Mouse (Mus musculus) lung, embryonic 14.5 days (tissue): ENCODE results near the gene Anks1b. TPM values are rescaled to one million over a fixed set of nuclear protein-coding genes. Genes with fewer than 3 reads are reported as not detected.

Experiments used
- ATAC-seq: fragments of 200-750 bp; cut with Nextera tagmentation; 2 replicates; pipeline ENCODE4 v1.8.0; 2017; ENCODE audit warnings: mild to moderate bottlenecking, moderate TSS enrichment, moderate library complexity; ENCODE audit not compliant: insufficient read depth
- DNase-seq: peaks from one replicate; pipeline ENCODE4 v3.0.0-alpha.2; 2015
- H3K27ac ChIP-seq: fragments of 300-500 bp; sonication (generic); 2 replicates; pipeline ENCODE4 v1.5.1; 2014; ENCODE audit warnings: low read depth, mild to moderate bottlenecking, moderate library complexity
- H3K27me3 ChIP-seq: fragments of 300-500 bp; sonication (generic); 2 replicates; pipeline ENCODE4 v1.6.1; 2014; ENCODE audit warnings: low read length, control low read depth; ENCODE audit not compliant: insufficient read depth
- H3K36me3 ChIP-seq: fragments of 300-500 bp; sonication (generic); 2 replicates; pipeline ENCODE4 v1.6.1; 2014; ENCODE audit warnings: control low read depth; ENCODE audit not compliant: insufficient read depth
- H3K4me1 ChIP-seq: fragments of 300-500 bp; sonication (generic); 2 replicates; pipeline ENCODE4 v1.6.1; 2014; ENCODE audit warnings: antibody characterized with exemption, control low read depth; ENCODE audit not compliant: insufficient read depth
- H3K4me2 ChIP-seq: fragments of 300-500 bp; sonication (generic); 2 replicates; pipeline ENCODE4 v1.6.1; 2014; ENCODE audit warnings: mild to moderate bottlenecking
- H3K4me3 ChIP-seq: fragments of 300-500 bp; sonication (generic); 2 replicates; pipeline ENCODE4 v1.5.1; 2014; ENCODE audit warnings: low read depth, low read length
- H3K9ac ChIP-seq: fragments of 300-500 bp; sonication (generic); 2 replicates; pipeline ENCODE4 v1.6.1; 2014
- H3K9me3 ChIP-seq: fragments of 300-500 bp; sonication (generic); 2 replicates; pipeline ENCODE4 v1.6.1; 2016; ENCODE audit warnings: low read depth, low read length, control low read depth
- CTCF ChIP-seq: IDR thresholded peaks from 2 replicates; pipeline ENCODE4 v1.5.1; 2016; ENCODE audit warnings: antibody characterized with exemption, low read depth
- WGBS: fragments of 180-500 bp; shearing (Covaris S2); extraction: QIAGEN DNeasy Blood & Tissue Kit; methylation state at CpG from one replicate; pipeline ENCODE4 v1.1.7; 2014; 5-methylcytosine and 5-hydroxymethylcytosine counted together
- polyA plus RNA-seq: library from polyadenylated mRNA; unstranded; fragments of >200 nt; fragmentation: Nextera tagmentation; extraction: Ambion mirVana; gene quantifications from 2 replicates; pipeline ENCODE4 v1.2.1, GENCODE M21; 2014

Gene Anks1b
- polyA plus RNA-seq, 1 experiment from 2014 or later = 1.2 TPM

GRCm38 (mm10) chr10:90947608-90948373 is 1074.5 kb downstream of the Anks1b start:
- WGBS = 89% methylated on average over 18 of the region's 18 CpGs
- no peak overlapping the region for H3K9ac ChIP-seq
- no peak for TF ChIP-seq CTCF
- no peaks in the 10 kb centered on the region for H3K27me3 ChIP-seq
- ATAC-seq = no peak
- no peaks in the 10 kb centered on the region for H3K36me3 ChIP-seq
- no peak overlapping the region for H3K4me2 ChIP-seq
- no peaks in the 10 kb centered on the region for H3K4me1 ChIP-seq
- no peak overlapping the region for H3K4me3 ChIP-seq
- H3K9me3 ChIP-seq = no peaks in the 10 kb centered on the region
- DNase-seq = no peak
- no peak overlapping the region for H3K27ac ChIP-seq

GRCm38 (mm10) chr10:90953103-90953709 is 1079.9 kb downstream of the Anks1b start:
- no peak overlapping the region for H3K9ac ChIP-seq
- H3K27ac ChIP-seq = no peak overlapping the region
- 82% methylated on average over 15 of the region's 15 CpGs for WGBS
- H3K4me2 ChIP-seq = no peak overlapping the region
- H3K27me3 ChIP-seq = no peaks in the 10 kb centered on the region
- no peak for DNase-seq
- no peaks in the 10 kb centered on the region for H3K4me1 ChIP-seq
- ATAC-seq = no peak
- H3K4me3 ChIP-seq = no peak overlapping the region
- H3K9me3 ChIP-seq = no peaks in the 10 kb centered on the region
- TF ChIP-seq CTCF = no peak
- no peaks in the 10 kb centered on the region for H3K36me3 ChIP-seq

GRCm38 (mm10) chr10:90953821-90954220 is 1080.5 kb downstream of the Anks1b start:
- TF ChIP-seq CTCF = no peak
- H3K9ac ChIP-seq = no peak overlapping the region
- no peak for ATAC-seq
- no peak overlapping the region for H3K27ac ChIP-seq
- H3K4me3 ChIP-seq = no peak overlapping the region
- H3K9me3 ChIP-seq = no peaks in the 10 kb centered on the region
- H3K4me1 ChIP-seq = no peaks in the 10 kb centered on the region
- no peak overlapping the region for H3K4me2 ChIP-seq
- H3K27me3 ChIP-seq = no peaks in the 10 kb centered on the region
- no peak for DNase-seq
- WGBS = 60% methylated on average over 6 of the region's 6 CpGs
- H3K36me3 ChIP-seq = no peaks in the 10 kb centered on the region

- no peaks in the 10 kb centered on the region for H3K4me1 ChIP-seq
Observed at GRCm38 (mm10) chr10:90960374-90960773, 1087.1 kb downstream of the Anks1b start.

GRCm38 (mm10) chr10:90964511-90964910 is 1091.2 kb downstream of the Anks1b start:
- Histone ChIP-seq H3K4me3 (no peak overlapping the region), H3K27me3 (peaks cover 21% of the 10 kb centered on the region; the same call in 1 of the 2 replicates), H3K9me3 (no peaks in the 10 kb centered on the region), H3K4me2 (no peak overlapping the region), H3K9ac (no peak overlapping the region), H3K36me3 (no peaks in the 10 kb centered on the region), H3K4me1 (no peaks in the 10 kb centered on the region), H3K27ac (no peak overlapping the region)
- TF ChIP-seq CTCF = no peak
- WGBS = 20% methylated on average over 9 of the region's 9 CpGs
- ATAC-seq (peak; percentile 52; the same call in 1 of the 2 replicates), DNase-seq (no peak)

More at GRCm38 (mm10) chr10:90960374-90960773, 1087.1 kb downstream of the Anks1b start:
- no peak overlapping the region for H3K4me2 ChIP-seq
- WGBS = 73% methylated on average over 7 of the region's 7 CpGs
- TF ChIP-seq CTCF = no peak
- H3K9ac ChIP-seq = no peak overlapping the region
- no peaks in the 10 kb centered on the region for H3K27me3 ChIP-seq
- ATAC-seq = no peak
- H3K4me3 ChIP-seq = no peak overlapping the region
- DNase-seq = no peak
- no peaks in the 10 kb centered on the region for H3K9me3 ChIP-seq
- H3K27ac ChIP-seq = no peak overlapping the region
- H3K36me3 ChIP-seq = no peaks in the 10 kb centered on the region

- Histone ChIP-seq H3K27ac (no peak overlapping the region), H3K4me2 (no peak overlapping the region), H3K9ac (no peak overlapping the region), H3K9me3 (no peaks in the 10 kb centered on the region), H3K4me3 (no peak overlapping the region), H3K27me3 (peaks cover 29% of the 10 kb centered on the region; the same call in 1 of the 2 replicates), H3K36me3 (no peaks in the 10 kb centered on the region), H3K4me1 (no peaks in the 10 kb centered on the region)
- ATAC-seq (no peak), DNase-seq (no peak)
- 48% methylated on average over 14 of the region's 14 CpGs for whole genome bisulfite sequencing
- no peak for TF ChIP-seq CTCF
Observed at GRCm38 (mm10) chr10:90965671-90966315, 1092.5 kb downstream of the Anks1b start.

GRCm38 (mm10) chr10:90966821-90967220 is 1093.5 kb downstream of the Anks1b start:
- Histone ChIP-seq H3K27me3 (peaks cover 29% of the 10 kb centered on the region; the same call in 1 of the 2 replicates), H3K4me3 (no peak overlapping the region), H3K4me2 (no peak overlapping the region), H3K9ac (no peak overlapping the region), H3K9me3 (no peaks in the 10 kb centered on the region), H3K27ac (no peak overlapping the region), H3K4me1 (no peaks in the 10 kb centered on the region), H3K36me3 (no peaks in the 10 kb centered on the region)
- ATAC-seq (peak; percentile 43; the same call in 1 of the 2 replicates), DNase-seq (peak; percentile 23)
- TF ChIP-seq CTCF = no peak
- 9% methylated on average over 9 of the region's 9 CpGs for WGBS
